Mouse (Mus musculus) lung, embryonic 16.5 days (tissue): Measurements from ENCODE around the gene Tinf2. TPM values are rescaled to one million over a fixed set of nuclear protein-coding genes. Genes with fewer than 3 reads are reported as not detected.

Experiments used
- ATAC-seq: fragments of 200-750 bp; cut with Nextera tagmentation; 2 replicates; pipeline ENCODE4 v1.8.0; 2017; ENCODE audit warnings: low read depth, mild to moderate bottlenecking, moderate library complexity
- H3K27ac ChIP-seq: fragments of 300-500 bp; sonication (generic); 2 replicates; pipeline ENCODE4 v1.5.1; 2014; ENCODE audit warnings: mild to moderate bottlenecking, control low read depth, low read length
- H3K27me3 ChIP-seq: fragments of 300-500 bp; sonication (generic); 2 replicates; pipeline ENCODE4 v1.6.1; 2014; ENCODE audit warnings: low read depth, low read length, mixed read lengths; ENCODE audit not compliant: control insufficient read depth, insufficient read depth
- H3K36me3 ChIP-seq: fragments of 300-500 bp; sonication (generic); 2 replicates; pipeline ENCODE4 v1.6.1; 2014; ENCODE audit warnings: low read length; ENCODE audit not compliant: control insufficient read depth, insufficient read depth
- H3K4me1 ChIP-seq: fragments of 300-500 bp; sonication (generic); replicated peaks from 2 replicates; pipeline ENCODE4 v1.6.1; 2014; ENCODE audit warnings: low read length, mixed read lengths; ENCODE audit not compliant: control insufficient read depth, insufficient read depth
- H3K4me2 ChIP-seq: fragments of 300-500 bp; sonication (generic); 2 replicates; pipeline ENCODE4 v1.6.1; 2014; ENCODE audit warnings: low read depth, low read length, control low read depth
- H3K4me3 ChIP-seq: fragments of 300-500 bp; sonication (generic); 2 replicates; pipeline ENCODE4 v1.5.1; 2014; ENCODE audit warnings: mild to moderate bottlenecking, low read length, control low read depth
- H3K9ac ChIP-seq: fragments of 300-500 bp; sonication (generic); 2 replicates; pipeline ENCODE4 v1.6.1; 2014; ENCODE audit warnings: low read length, control low read depth
- H3K9me3 ChIP-seq: fragments of 300-500 bp; sonication (generic); 2 replicates; pipeline ENCODE4 v1.6.1; 2016; ENCODE audit warnings: low read length; ENCODE audit not compliant: control insufficient read depth
- WGBS: fragments of 180-500 bp; shearing (Covaris S2); extraction: QIAGEN DNeasy Blood & Tissue Kit; methylation state at CpG from one replicate; pipeline ENCODE4 v1.1.7; 2014; 5-methylcytosine and 5-hydroxymethylcytosine counted together
- polyA plus RNA-seq: library from polyadenylated mRNA; unstranded; fragments of >200 nt; fragmentation: Nextera tagmentation; extraction: Ambion mirVana; gene quantifications from 2 replicates; pipeline ENCODE4 v1.2.1, GENCODE M21; 2015

The Tinf2 gene
- polyA plus RNA-seq, 1 experiment from 2014 or later, result 45.5 TPM

DNA sequence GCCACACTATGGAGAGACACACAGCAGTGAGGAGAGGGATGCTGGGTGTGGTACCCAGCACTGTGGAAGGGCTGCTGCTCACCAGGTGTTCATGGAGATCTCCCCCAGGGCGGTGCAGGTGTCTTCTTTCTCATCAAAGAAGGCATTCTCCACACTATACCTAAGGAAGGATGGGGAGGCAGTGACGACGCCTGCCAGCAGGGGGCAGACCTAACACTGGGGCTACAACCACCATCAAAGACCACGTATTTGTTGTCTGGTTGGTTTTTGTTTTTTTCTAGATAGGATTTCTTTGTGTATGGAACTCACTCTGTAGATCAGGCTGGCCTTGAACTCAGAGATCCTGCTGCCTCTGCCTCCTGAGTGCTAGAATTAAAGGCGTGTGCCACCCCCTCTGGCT, 52.3 kb downstream of the Tinf2 start:
- no peaks in the 10 kb centered on the region for H3K4me1 ChIP-seq
- H3K4me3 ChIP-seq, result no peak overlapping the region
- WGBS, result 53% methylated on average over 5 of the region's 5 CpGs
- no peak for ATAC-seq
- no peaks in the 10 kb centered on the region for H3K27me3 ChIP-seq
- H3K4me2 ChIP-seq, result no peak overlapping the region
- H3K9ac ChIP-seq, result no peak overlapping the region
- H3K9me3 ChIP-seq, result no peaks in the 10 kb centered on the region
- H3K27ac ChIP-seq, result no peak overlapping the region
- H3K36me3 ChIP-seq, result peaks cover 62% of the 10 kb centered on the region

DNA sequence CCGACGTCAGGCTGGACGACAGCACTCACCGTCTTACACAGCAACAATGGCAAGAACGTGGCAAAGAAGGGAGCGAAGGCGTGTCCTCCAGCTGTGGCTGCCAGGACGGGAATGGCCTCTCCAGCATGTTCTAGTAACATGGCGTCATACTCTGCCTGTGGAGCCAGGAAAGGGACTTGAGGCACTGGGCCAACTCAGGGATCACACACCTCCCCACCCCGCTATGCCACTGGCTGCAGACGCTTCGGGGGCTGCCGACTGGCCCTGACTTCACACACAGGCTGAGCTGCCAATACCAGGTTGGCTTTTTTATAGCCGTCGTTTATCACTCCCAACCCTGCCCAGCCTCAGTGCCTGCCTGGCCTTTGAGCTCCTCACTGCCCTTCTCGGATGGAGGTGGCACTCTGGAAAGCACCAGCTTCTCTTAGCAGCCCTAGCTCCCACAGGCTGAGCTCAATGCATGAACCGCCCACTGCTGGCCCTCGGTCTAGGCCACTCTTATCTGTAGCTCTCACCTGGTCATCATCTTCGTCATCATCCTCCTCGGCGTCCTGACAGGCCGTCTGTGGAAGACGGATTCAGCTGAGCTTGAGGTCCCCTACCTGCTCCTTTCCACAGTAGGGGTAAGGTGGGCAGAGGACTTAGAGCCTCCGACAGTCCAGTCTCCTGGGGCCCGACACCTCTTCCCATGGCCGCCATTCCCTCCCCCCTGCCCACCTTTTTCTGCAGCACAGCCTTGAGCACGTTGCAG, 53.4 kb downstream of the Tinf2 start:
- Histone ChIP-seq H3K4me1 (no peaks in the 10 kb centered on the region), H3K9ac (no peak overlapping the region), H3K27ac (no peak overlapping the region), H3K36me3 (peaks cover 57% of the 10 kb centered on the region), H3K4me2 (no peak overlapping the region), H3K4me3 (no peak overlapping the region), H3K9me3 (no peaks in the 10 kb centered on the region), H3K27me3 (no peaks in the 10 kb centered on the region)
- WGBS, result 89% methylated on average over 27 of the region's 27 CpGs
- ATAC-seq, result no peak

Other genes with a start within 250 kb of the Tinf2 start
- 101 and 106 TPM in 2 replicates for gene Dhrs4, start 203.1 kb downstream of the Tinf2 start, polyA plus RNA-seq
- gene Carmil3, start 191.2 kb downstream of the Tinf2 start, polyA plus RNA-seq, result 0.98 and 2.0 TPM in 2 replicates
- 0.19 and 0.29 TPM in 2 replicates for gene Cpne6, start 171.4 kb downstream of the Tinf2 start, polyA plus RNA-seq
- gene Nrl, start 156.8 kb downstream of the Tinf2 start, polyA plus RNA-seq, result not detected in 2 replicates
- 65.3 and 69.4 TPM in 2 replicates for gene Pck2, start 141.6 kb downstream of the Tinf2 start, polyA plus RNA-seq
- 72.9 and 81.6 TPM in 2 replicates for gene Dcaf11, start 121.8 kb downstream of the Tinf2 start, polyA plus RNA-seq
- gene A730061H03Rik, start 121.4 kb downstream of the Tinf2 start, polyA plus RNA-seq, result 1.3 and 2.4 TPM in 2 replicates
- 4.7 and 5.2 TPM in 2 replicates for gene Fitm1, start 106.2 kb downstream of the Tinf2 start, polyA plus RNA-seq
- gene Psme1, start 103.7 kb downstream of the Tinf2 start, polyA plus RNA-seq, result 175 and 179 TPM in 2 replicates
- 6.4 and 7.3 TPM in 2 replicates for gene Emc9, start 96.5 kb downstream of the Tinf2 start, polyA plus RNA-seq
- 247 and 250 TPM in 2 replicates for gene Psme2, start 90.7 kb downstream of the Tinf2 start, polyA plus RNA-seq
- gene Rnf31, start 90.1 kb downstream of the Tinf2 start, polyA plus RNA-seq, result 17.6 and 18.1 TPM in 2 replicates
- 12.9 and 15.6 TPM in 2 replicates for gene Irf9, start 78.2 kb downstream of the Tinf2 start, polyA plus RNA-seq
- gene Rec8, start 63.8 kb downstream of the Tinf2 start, polyA plus RNA-seq, result 23.0 and 23.4 TPM in 2 replicates
- 72.5 and 78.7 TPM in 2 replicates for gene Ipo4, start 45.9 kb downstream of the Tinf2 start, polyA plus RNA-seq
- 1.5 and 1.8 TPM in 2 replicates for gene Gm49378, start 43.9 kb downstream of the Tinf2 start, polyA plus RNA-seq
- 121 and 125 TPM in 2 replicates for gene Tm9sf1, start 38.0 kb downstream of the Tinf2 start, polyA plus RNA-seq
- 0.73 and 0.74 TPM in 2 replicates for gene Tssk4, start 31.6 kb downstream of the Tinf2 start, polyA plus RNA-seq
- 52.0 and 57.0 TPM in 2 replicates for gene Mdp1, start 21.3 kb downstream of the Tinf2 start, polyA plus RNA-seq
- 62.2 and 67.1 TPM in 2 replicates for gene Gmpr2, start 9.9 kb downstream of the Tinf2 start, polyA plus RNA-seq
- 499 and 508 TPM in 2 replicates for gene Nedd8, start 9.7 kb downstream of the Tinf2 start, polyA plus RNA-seq
- 3.2 and 6.0 TPM in 2 replicates for gene Tgm1, start 32.1 kb upstream of the Tinf2 start, polyA plus RNA-seq
- 34.2 and 35.0 TPM in 2 replicates for gene Rabggta, start 40.4 kb upstream of the Tinf2 start, polyA plus RNA-seq
- gene Dhrs1, start 63.9 kb upstream of the Tinf2 start, polyA plus RNA-seq, result 88.5 and 95.0 TPM in 2 replicates
- gene Nop9, start 63.9 kb upstream of the Tinf2 start, polyA plus RNA-seq, result 32.6 and 37.8 TPM in 2 replicates
- gene Cideb, start 76.6 kb upstream of the Tinf2 start, polyA plus RNA-seq, result 1.0 and 1.5 TPM in 2 replicates
- gene Ltb4r2, start 79.6 kb upstream of the Tinf2 start, polyA plus RNA-seq, result 0.20 and 0.23 TPM in 2 replicates
- 2.6 and 3.5 TPM in 2 replicates for gene Ltb4r1, start 84.1 kb upstream of the Tinf2 start, polyA plus RNA-seq
- 20.0 and 20.8 TPM in 2 replicates for gene Adcy4, start 102.3 kb upstream of the Tinf2 start, polyA plus RNA-seq
- gene Ripk3, start 107.0 kb upstream of the Tinf2 start, polyA plus RNA-seq, result 38.9 and 40.8 TPM in 2 replicates
- gene Nfatc4, start 141.3 kb upstream of the Tinf2 start, polyA plus RNA-seq, result 48.2 and 48.5 TPM in 2 replicates
- gene Nynrin, start 172.2 kb upstream of the Tinf2 start, polyA plus RNA-seq, result 16.9 and 18.8 TPM in 2 replicates
- 1.1 and 1.2 TPM in 2 replicates for gene Cbln3, start 202.6 kb upstream of the Tinf2 start, polyA plus RNA-seq
- gene Khnyn, start 203.1 kb upstream of the Tinf2 start, polyA plus RNA-seq, result 17.8 and 19.5 TPM in 2 replicates
- gene Sdr39u1, start 218.5 kb upstream of the Tinf2 start, polyA plus RNA-seq, result 55.0 and 55.9 TPM in 2 replicates